Mouse (Mus musculus): ENCODE measurements around the gene Espn. TPM values are rescaled to one million over a fixed set of nuclear protein-coding genes. Genes with fewer than 3 reads are reported as not detected.

Gene Espn
- polyA plus RNA-seq (2017; shearing (Covaris generic)), result 14.8 TPM

DNA sequence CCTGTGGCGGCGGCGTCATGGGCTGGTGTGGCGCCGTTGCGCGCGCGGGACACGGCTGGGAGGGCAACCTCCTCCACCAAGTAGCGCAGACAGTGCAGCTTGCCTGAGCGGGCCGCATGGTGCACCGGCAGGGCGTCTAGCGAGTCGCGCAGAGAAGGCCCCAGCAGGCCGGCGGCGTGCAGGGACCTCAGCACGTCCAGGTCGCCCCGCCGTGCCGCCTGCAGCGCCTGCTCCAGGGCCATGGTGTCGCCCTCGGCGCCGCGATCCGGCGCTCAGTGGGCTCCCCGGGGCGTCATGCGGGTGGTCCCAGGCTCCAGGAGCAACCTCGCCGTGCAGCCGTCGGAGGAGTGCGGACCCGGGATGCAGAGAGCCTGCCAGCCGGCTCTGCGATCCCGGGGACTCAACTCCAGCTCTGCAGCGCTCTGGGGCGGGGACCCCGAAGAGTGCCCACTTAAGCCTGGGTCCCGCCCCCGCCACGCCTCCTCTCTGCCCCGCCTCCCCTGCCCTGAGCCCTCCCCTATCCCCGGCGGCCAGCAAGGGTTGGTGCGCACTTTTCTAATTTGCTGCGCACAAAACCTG, at the start of gene Espn:
Gene Espn, minus strand, starts transcription at position 406 of the 579 bp plus-strand sequence.

DNA sequence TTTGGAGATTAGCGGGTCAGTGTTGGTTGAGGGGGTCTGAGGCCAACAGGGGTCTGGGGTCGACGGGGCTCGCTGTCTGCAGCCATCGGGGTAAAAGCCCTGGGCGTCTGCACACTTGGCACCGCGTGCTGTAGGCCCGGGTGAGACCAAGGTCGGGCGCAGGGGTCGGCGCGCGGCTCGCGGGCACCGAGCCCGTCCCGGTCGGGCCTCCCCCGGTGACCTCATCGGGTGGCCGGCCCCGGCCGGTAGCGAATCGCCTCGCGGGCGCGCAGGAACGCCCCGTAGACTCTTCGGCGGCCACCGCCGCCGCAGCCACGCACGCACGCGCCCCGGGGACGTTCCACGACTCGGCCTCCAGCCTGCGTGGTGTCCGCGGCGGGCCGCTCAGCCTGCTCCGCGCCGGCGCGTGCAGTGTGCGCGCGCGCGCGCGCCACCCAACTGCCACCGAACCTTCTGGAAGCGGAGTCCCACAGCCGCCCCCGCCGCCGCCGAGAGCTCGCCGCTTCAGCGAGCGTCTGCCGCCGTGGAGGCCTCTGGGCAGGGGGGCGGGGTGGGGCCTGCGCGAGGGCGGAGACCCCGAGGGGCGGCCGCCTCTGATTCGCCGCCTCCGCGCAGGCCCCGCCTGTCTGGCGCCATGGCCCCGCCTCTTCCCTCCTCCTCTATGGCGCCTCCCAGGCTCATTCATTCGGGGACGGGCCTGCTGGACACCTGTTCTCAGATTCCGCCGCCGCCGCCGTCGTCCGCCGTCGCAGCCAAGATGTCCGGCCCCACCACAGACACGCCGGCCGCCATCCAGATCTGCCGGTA, 25.6 kb upstream of the Espn start, which contains the start of gene Acot7:
Gene Acot7, plus strand, starts transcription at position 598 of the 807 bp plus-strand sequence.

DNA sequence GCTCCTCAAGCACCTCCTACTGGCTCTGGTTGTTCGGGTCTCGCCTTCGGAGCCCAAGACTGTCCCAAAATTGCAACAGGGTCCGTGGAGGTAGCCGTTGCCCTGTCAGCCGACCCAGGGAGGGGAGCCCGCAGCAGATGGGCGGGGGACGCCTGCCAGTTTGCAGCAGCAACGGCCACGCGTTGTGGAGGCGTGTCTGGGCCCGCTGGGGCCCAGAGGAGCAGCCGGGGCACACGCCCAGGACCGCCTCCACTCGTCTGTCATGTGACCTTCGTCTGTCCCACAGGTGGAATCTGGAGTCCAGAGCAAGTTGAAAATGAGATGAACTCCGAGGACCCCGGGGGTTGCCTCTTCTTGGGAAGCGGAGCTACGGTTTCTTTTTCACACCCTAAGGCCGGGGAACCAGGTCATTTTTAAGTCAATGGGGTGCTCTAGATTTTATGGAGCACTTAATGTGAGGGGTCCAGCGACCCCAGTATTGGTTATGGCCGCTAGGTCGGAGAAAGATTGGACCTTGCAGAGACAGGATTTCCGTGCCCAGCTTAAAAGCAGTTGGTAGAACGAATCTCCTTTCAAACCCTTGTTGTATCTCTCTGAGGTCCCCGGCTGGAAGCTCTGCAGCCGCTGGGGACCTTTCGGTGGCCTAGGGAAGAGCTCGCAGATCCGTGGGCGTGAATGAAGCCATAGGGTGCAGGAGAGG, 6.6 kb upstream of the Espn start, which contains the start of gene Hes2:
Gene Hes2, plus strand, starts transcription at position 283 of the 700 bp plus-strand sequence.

DNA sequence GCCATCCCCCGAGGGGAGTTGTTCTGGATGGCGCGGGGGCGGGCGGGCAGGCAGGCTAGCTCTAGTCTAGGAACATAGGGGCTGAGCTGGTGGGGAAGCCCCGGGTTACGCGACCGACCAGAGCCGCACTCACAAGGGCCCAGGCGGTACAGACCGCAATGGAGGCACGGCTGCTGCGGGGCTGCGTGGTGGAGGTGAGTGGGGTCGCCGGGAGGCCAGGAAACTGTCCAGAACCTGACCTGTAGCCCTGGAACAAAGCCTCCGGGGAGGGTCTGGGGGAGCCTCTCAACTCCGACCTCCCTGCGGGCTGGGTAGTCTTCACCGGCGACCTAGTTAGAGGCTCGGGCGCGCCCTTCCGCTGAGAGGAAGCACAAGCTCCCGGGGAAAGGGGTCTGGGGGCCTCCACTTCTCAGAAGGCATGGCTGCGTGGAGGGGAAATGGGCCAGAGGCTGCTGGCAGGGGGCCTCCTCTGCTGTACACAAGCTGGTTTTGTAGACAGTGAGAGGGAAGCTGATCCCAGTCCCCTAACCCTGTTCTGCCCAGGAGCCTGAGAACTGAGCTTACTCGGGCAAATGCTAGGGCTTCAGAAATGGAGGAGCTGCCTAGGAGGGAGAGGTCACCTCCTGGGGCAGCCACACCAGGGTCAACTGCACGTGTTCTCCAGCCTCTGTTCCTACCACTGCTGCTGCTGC, 36.1 kb downstream of the Espn start, which contains the start of gene Tnfrsf25:
Gene Tnfrsf25, plus strand, starts transcription at position 14 of the 692 bp plus-strand sequence.

DNA sequence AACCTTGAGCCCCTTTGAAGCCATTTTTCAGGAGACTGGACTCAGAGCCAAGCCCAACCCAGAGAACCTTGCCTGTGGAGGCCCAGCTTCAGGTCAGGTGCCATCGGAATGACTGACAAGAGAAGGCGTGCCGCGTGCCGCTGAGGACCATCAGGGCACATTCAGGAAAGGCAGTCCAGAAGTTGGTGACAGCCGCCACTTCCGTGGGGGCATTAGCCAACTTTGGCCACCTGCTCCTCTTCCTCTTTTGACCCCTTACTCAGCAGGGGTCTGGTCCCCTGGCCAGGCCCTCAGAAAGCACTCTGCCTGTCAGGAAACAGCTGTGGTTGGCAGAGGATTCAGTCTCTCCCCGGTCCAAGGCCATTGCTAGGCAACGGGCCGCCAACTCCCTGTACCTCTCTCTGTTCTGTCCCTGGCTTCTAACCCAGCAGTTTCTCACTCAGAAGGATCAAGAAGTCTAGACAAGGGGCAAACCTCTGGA, 80.0 kb downstream of the Espn start, which contains the start of gene Plekhg5:
Gene Plekhg5, plus strand, starts transcription at position 378 of the 481 bp plus-strand sequence.

Other genes starting within 250 kb of the Espn start
- gene Dnajc11, start 218.7 kb downstream of the Espn start, polyA plus RNA-seq (2017; shearing (Covaris generic)), result 60.0 TPM
- 134 TPM for gene Thap3, start 163.4 kb downstream of the Espn start, polyA plus RNA-seq (2017; shearing (Covaris generic))
- 3.0 TPM for gene Phf13, start 156.1 kb downstream of the Espn start, polyA plus RNA-seq (2017; shearing (Covaris generic))
- 1.2 TPM for gene Klhl21, start 143.6 kb downstream of the Espn start, polyA plus RNA-seq (2017; shearing (Covaris generic))
- 34.9 TPM for gene Zbtb48, start 124.7 kb downstream of the Espn start, polyA plus RNA-seq (2017; shearing (Covaris generic))
- not detected for gene Tas1r1, start 113.8 kb downstream of the Espn start, polyA plus RNA-seq (2017; shearing (Covaris generic))
- gene Nol9, start 113.0 kb downstream of the Espn start, polyA plus RNA-seq (2017; shearing (Covaris generic)), result 6.6 TPM
- gene Plekhg5, start 79.9 kb downstream of the Espn start, polyA plus RNA-seq (2017; shearing (Covaris generic)), result 4.3 TPM
- 221 TPM for gene Tnfrsf25, start 36.4 kb downstream of the Espn start, polyA plus RNA-seq (2017; shearing (Covaris generic))
- gene Hes2, start 6.5 kb upstream of the Espn start, polyA plus RNA-seq (2017; shearing (Covaris generic)), result not detected
- 84.5 TPM for gene Acot7, start 25.8 kb upstream of the Espn start, polyA plus RNA-seq (2017; shearing (Covaris generic))
- not detected for gene Gpr153, start 121.9 kb upstream of the Espn start, polyA plus RNA-seq (2017; shearing (Covaris generic))
- gene Hes3, start 139.3 kb upstream of the Espn start, polyA plus RNA-seq (2017; shearing (Covaris generic)), result not detected
- 3.9 TPM for gene Icmt, start 144.9 kb upstream of the Espn start, polyA plus RNA-seq (2017; shearing (Covaris generic))
- gene Rnf207, start 166.6 kb upstream of the Espn start, polyA plus RNA-seq (2017; shearing (Covaris generic)), result 0.25 TPM
- 633 TPM for gene Rpl22, start 173.4 kb upstream of the Espn start, polyA plus RNA-seq (2017; shearing (Covaris generic))
- 0.04 TPM for gene Chd5, start 186.3 kb upstream of the Espn start, polyA plus RNA-seq (2017; shearing (Covaris generic))